Mouse (Mus musculus) yolk sac, embryonic 10.5 days (tissue): ENCODE measurements around the gene Nqo2.
A peak's percentile ranks its signal among the peaks of the same experiment; 100 is the strongest.
"Not testable (repeated sequence)": the region's sequence is repeated elsewhere in the genome, so short reads cannot be mapped to it uniquely, and the experiment has no call there.

Experiments used
- DNase-seq: peaks from one replicate; pipeline ENCODE4 v3.0.0-alpha.2; 2017; ENCODE audit warnings: low spot score

The Nqo2 gene

GRCm38 (mm10) chr13:33964206-33965046, at the start of gene Nqo2:
Gene Nqo2 (plus strand): TSS chr13:33964687.
- DNase-seq = peak; percentile 90

- DNase-seq = peak; percentile 22
Measured at GRCm38 (mm10) chr13:33921041-33921440, 43.4 kb upstream of the Nqo2 start.

DNA sequence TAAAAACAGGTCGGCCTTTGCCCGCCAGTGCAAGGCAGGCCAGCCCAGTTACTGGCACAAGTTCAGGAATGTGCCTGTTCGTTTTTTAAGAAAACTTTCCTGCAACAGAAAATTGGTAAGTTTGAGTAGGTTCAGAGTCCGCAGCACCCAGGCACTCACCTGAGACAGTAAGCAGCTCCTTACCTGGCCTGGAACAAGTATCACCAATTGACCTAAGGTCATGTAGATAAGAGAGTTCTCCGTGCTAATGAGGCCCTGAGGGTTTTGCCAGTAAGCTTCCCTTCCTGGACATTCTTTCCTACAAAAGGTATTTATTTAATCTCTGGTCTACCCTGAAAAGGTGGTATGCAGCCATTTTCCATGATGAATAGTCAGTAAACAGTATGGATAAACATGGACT, 42.8 kb upstream of the Nqo2 start:
- DNase-seq = peak; percentile 61

- DNase-seq = no peak
Measured at GRCm38 (mm10) chr13:33930281-33930680, 34.2 kb upstream of the Nqo2 start.

- DNase-seq = no peak
Measured at GRCm38 (mm10) chr13:33930912-33931311, 33.6 kb upstream of the Nqo2 start.

DNA sequence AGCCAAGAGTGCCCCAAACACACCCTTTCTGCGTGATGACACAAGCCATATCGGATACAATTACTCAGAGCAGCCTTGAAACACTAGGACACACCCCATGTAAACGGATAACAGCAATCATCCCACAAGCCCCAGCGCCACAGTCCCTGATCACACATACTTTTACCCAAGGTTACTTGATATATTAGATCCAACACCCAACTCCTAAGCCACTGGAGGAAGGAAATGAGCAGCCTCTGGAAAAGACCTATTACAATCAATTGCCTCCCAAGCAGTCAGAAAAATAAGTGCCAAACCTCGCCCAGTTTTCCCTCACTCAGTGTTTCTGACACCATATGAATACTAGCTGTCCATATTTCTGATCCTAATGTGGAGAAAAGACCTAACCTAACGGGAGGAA, 29.7 kb upstream of the Nqo2 start:
- no peak for DNase-seq

DNA sequence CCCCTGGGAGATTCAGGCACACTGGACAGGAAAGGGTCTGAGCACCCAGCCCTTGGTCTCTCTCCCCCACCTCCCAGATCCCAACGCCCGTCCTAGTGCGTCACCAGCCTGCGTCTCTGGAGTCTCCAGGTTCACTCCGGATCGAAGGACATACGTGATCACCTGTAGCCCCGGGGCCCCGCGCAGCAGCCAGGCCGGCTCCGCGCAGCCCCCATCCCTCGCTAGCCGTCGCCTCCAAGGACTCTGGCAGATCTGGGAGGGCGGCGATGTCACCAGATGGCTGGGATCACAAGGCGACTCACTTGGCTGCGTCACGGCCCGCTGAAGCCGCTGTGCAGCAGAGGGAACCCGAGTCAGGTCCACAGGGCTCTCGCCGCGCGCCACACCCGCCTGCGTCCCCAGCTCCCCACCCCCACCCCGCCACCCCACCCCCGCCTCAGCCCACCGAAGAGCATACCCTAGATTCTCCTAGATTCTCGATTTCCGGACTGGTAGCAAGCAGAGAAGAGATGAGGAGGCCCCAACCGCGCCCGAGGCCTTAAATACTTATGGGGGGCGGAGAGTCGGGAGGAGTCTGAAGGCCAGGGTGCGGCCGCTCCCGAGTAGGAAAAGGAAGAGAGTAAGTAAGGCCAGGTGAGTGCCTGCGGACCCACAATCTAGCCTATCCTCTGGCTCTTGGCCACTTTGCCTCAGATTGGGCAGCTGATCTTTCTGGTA, 28.9 kb upstream of the Nqo2 start:
- DNase-seq = peak; percentile 79

GRCm38 (mm10) chr13:33937151-33937550, 27.3 kb upstream of the Nqo2 start:
- DNase-seq = no peak

DNA sequence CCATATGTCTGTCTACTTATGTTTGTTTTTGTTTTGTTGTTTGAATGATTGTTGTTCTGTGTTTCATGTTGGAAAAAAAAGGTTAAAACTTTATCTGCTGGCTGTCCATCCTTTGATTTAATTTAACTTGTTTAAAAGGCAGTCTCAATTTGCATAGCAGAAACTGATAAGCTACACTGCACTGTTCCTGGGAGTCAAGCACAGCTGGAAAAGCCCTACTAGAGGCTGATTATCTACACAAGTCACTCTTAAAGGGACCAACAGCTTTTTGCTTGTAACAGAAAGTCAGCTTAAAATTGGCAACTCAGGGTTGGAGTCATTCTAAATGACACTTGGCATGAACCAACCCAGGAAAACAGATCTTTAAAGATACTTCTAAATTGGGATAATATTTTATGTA, 26.9 kb upstream of the Nqo2 start:
- not testable (repeated sequence) for DNase-seq

GRCm38 (mm10) chr13:33941288-33941808, 23.1 kb upstream of the Nqo2 start:
- DNase-seq = no peak

DNA sequence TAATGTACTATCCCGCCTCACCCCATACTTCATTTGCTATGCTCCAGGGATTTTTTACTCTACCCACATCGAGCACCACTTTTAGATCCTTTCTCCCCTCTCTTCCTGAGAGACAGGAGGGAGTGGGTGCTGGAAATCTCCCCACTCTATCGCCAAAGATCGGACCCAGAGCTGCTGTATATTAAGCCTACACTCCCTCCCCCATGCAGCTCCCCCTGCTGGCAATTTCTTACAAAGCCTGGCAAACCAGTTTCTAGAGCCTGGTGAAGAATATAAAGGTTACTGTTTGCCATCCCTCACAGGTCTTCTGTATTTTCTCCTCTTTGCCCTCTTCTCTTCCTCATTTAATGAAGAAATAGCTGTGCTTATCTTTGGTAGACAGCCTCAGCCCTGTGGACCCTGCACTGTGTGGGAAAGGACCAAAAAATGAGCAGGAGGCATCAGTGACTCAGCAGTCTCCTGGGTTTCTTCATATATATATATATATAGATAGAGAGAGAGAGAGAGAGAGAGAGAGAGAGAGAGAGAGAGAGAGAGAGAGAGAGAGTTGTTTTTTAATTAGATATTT, 22.2 kb upstream of the Nqo2 start:
- no peak for DNase-seq

- DNase-seq = no peak
Measured at GRCm38 (mm10) chr13:33951308-33952074, 13.0 kb upstream of the Nqo2 start.

- DNase-seq = no peak
Measured at GRCm38 (mm10) chr13:33952075-33952449, 12.4 kb upstream of the Nqo2 start.

DNA sequence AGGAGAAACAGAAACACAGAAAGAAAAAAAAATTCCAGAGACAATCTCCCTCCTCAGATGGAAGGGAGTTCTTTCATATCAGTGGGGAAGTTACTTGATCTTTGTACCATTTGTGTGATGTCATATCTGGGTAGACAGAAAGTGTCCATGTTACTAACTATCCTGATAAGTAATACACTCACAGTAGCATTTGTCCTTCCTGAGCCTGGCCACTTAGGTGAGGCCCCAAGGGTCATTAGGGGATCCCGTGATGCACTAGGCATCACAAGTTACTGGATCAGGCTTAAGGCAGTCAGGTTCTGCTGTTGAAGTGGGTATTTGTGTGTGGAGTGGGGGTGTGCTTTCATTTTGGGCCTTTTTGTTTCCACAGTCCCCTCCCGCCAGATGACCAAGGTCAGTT, 11.5 kb upstream of the Nqo2 start:
- no peak for DNase-seq

DNA sequence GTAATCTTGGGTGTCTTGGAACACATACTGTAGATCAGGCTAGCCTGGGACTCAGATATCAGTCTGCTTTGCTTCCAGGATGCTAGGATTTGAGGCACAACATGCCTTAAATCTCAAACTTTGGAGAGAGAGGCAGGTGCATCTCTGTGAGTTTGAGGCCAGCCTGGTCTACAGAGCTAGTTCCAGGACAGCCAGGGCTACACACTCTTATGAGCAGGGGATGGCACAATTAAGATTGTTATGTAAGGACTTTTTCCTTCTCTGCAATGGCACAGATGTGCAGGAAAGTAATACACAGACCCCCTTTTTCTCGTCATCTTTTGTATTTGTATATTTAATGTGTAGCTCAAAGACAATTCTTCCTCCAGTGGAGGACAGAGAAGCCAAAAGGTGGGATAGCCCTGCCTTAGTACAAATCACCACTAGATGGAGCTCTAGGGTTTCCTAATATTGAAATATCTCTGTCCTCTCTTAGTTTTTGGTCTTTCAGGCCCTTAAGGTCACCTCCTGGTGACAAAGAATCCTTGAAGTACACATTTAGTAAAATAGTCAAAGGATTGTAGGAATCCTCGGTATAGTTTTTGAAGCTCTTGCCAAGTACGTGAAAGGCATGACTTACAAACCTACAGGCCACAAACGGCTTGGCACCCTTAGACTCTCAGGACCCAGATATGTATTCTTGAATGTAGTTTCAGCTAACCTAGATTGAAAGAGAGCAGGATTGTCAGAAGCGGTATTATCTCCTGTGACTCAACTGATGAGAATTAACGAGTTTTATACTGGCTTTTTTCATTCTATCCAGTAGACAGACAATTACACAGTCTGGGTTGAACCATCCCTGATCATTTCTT, 7.7 kb upstream of the Nqo2 start:
- no peak for DNase-seq

DNA sequence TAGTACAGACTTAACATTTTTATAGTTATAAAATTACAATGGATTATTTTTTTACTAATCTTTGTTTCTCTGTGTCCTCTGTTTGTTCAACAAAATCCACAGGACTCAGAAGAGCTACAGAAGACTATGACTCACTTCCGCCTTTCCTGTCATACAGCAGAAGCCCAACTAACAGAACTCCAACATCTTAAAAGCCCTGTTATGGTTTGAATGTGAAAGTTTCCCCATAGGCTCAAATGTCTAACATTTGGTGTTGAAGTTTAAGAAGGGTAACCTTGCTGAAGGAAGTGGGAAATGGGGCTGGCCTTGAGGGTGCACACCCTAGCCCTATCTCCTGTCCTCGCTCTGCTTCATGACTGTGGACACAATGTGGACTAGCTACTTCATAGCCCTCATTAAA, 4.7 kb upstream of the Nqo2 start:
- no peak for DNase-seq

DNA sequence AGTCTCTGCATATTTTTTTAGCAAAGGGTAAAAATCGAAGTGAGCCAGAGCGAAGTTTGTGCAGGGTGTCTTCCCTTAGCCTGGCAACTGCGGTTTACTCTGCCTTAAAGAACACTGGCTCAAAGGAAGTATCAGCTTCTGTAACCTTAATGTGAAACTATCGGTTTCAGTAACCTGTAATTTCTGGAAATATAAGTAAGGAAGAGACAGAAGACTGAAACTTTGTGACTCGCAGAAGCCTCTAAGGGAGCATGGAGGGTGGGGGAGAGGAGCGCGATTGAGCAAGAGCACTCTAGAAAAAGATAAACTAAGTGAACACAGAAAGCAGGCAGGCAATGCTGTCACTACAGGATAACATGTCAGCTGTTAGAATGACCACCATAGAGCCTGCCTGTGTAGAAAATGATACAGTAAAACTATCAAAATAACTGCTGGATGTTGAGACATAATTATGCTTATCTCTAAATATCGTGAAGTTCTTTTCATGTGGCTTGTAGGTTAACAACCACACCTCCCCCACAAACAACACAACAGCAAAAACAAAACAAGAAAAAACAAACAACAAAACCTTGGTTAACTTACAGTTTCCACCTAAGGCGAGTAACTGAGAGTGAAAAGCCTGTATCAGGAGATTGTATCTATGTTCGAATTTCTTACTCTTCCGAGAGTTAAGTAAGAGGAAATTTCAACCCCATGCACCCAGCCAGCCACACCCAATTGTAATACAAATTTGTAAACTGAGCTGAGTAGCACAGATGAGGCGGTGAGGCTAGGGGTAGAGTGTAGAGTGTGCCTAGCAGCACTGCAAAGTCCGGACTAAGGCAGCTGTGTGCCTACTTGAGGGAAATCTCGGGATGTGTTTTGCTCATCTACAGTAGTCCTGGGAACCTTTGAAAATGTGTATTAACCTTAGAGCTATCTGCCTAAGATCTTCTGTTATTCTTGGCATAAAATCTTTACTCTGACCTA, 853 bp downstream of the Nqo2 start:
- peak; percentile 67 for DNase-seq

- peak; percentile 48 for DNase-seq
Measured at GRCm38 (mm10) chr13:33966025-33966412, 1.5 kb downstream of the Nqo2 start.

- DNase-seq = no peak
Measured at GRCm38 (mm10) chr13:33966574-33966973, 2.1 kb downstream of the Nqo2 start.

GRCm38 (mm10) chr13:33989625-33990024, 25.1 kb downstream of the Nqo2 start:
- no peak for DNase-seq
